27 mouse cellular contexts compared by ENCODE assay signal in the genomic region with DNA sequence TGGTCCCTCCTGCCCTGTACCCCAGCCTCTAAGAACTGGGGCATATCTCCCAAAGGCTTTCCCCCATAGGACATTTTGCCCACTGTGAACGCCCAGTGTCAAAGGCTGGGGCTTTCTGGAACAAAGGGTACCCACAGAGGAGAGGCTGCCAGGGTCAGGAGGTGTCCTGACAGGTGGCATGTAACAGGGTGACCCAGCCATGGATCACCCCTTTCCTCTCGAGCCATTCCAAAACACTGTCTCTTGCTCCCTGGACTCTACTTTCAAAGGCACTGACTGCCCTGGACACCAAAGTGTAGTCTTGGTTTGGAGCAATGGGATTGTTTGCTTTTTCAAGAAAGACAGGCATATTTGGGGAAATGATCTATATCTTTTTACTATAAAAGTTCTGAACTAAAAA. TPM values are rescaled to one million over a fixed set of nuclear protein-coding genes. Genes with fewer than 3 reads are reported as not detected.
DNase-seq lines count a peak whose midpoint lies in the region; ATAC-seq lines count a peak whose summit lies in the region.
"Had no signal": no experiment of that assay in that cellular context is flagged by ENCODE, and none has a peak within 500 bp of the region (broad histone marks: within the 10 kb centered on the region; RNA-seq: fewer than 3 reads in every experiment).

No protein-coding gene starts in this region.

- peaks cover 69% of the 10 kb centered on the region for H3K4me1 ChIP-seq in heart, embryonic 10.5 days
- peaks cover 15% of the 10 kb centered on the region for H3K4me1 ChIP-seq in hindbrain, embryonic 16.5 days (ENCODE audit: control insufficient read depth, insufficient read depth, low read depth, low read length)
- H3K4me1 ChIP-seq in hindbrain, embryonic 10.5 days (replicated peaks) = peaks cover 58% of the 10 kb centered on the region
- peaks cover 38% of the 10 kb centered on the region for H3K4me1 ChIP-seq in lung, embryonic 16.5 days (replicated peaks; ENCODE audit: control insufficient read depth, insufficient read depth, low read length)
- peaks cover 63% of the 10 kb centered on the region for H3K4me1 ChIP-seq in limb, embryonic 10.5 days

- no peak for ATAC-seq in hindbrain, embryonic 16.5 days
- no peak for ATAC-seq in lung, embryonic 16.5 days (ENCODE audit: low read depth)
- ATAC-seq: intestine, postnatal 0 days; liver, embryonic 12.5 days had no signal

- H3K9me3 ChIP-seq in heart, embryonic 10.5 days = no peaks in the 10 kb centered on the region
- no peaks in the 10 kb centered on the region for H3K9me3 ChIP-seq in hindbrain, embryonic 16.5 days (ENCODE audit: control insufficient read depth, low read length)
- no peaks in the 10 kb centered on the region for H3K9me3 ChIP-seq in hindbrain, embryonic 10.5 days
- H3K9me3 ChIP-seq in lung, embryonic 16.5 days (ENCODE audit: control insufficient read depth, low read length) = no peaks in the 10 kb centered on the region; the same call in 1 of the 2 replicates
- H3K9me3 ChIP-seq in limb, embryonic 10.5 days (replicated peaks) = no peaks in the 10 kb centered on the region; the same call in 1 of the 2 replicates
- H3K9me3 ChIP-seq: embryonic facial prominence, embryonic 13.5 days; G1E; liver, embryonic 12.5 days; midbrain, embryonic 12.5 days; stomach, embryonic 15.5 days had no signal

- peaks cover 55% of the 10 kb centered on the region for H3K36me3 ChIP-seq in heart, embryonic 10.5 days
- peaks cover 3% of the 10 kb centered on the region; the same call in 1 of the 2 replicates for H3K36me3 ChIP-seq in hindbrain, embryonic 16.5 days (ENCODE audit: control insufficient read depth, insufficient read depth, low read length)
- peaks cover 61% of the 10 kb centered on the region for H3K36me3 ChIP-seq in hindbrain, embryonic 10.5 days
- H3K36me3 ChIP-seq in lung, embryonic 16.5 days (ENCODE audit: control insufficient read depth, insufficient read depth, low read length) = peaks cover 17% of the 10 kb centered on the region
- H3K36me3 ChIP-seq in limb, embryonic 10.5 days = peaks cover 82% of the 10 kb centered on the region
- H3K36me3 ChIP-seq: G1E had no signal

- no peaks in the 10 kb centered on the region for H3K27me3 ChIP-seq in heart, embryonic 10.5 days (ENCODE audit: insufficient read depth, poor library complexity, severe bottlenecking)
- H3K27me3 ChIP-seq in hindbrain, embryonic 16.5 days (replicated peaks; ENCODE audit: control insufficient read depth, insufficient read depth, low read length) = no peaks in the 10 kb centered on the region
- H3K27me3 ChIP-seq in hindbrain, embryonic 10.5 days (ENCODE audit: insufficient read depth, poor library complexity, severe bottlenecking) = 0 out of 2 replicates have a peak, but pooled peaks cover 6% of the 10 kb centered on the region
- H3K27me3 ChIP-seq in lung, embryonic 16.5 days (ENCODE audit: control insufficient read depth, insufficient read depth, low read depth, low read length) = no peaks in the 10 kb centered on the region
- H3K27me3 ChIP-seq in limb, embryonic 10.5 days (ENCODE audit: low read depth, poor library complexity, severe bottlenecking) = no peaks in the 10 kb centered on the region
- H3K27me3 ChIP-seq: CH12.LX; embryonic facial prominence, embryonic 13.5 days; forebrain, embryonic 12.5 days; limb, embryonic 13.5 days; liver, embryonic 12.5 days; midbrain, embryonic 12.5 days; stomach, embryonic 15.5 days had no signal

- peak overlapping the region; percentile 32 for H3K27ac ChIP-seq in heart, embryonic 10.5 days
- peak overlapping the region; percentile 24; the same call in 1 of the 2 replicates for H3K27ac ChIP-seq in hindbrain, embryonic 16.5 days (ENCODE audit: low read depth, low read length)
- no peak overlapping the region for H3K27ac ChIP-seq in hindbrain, embryonic 10.5 days
- peak overlapping the region; percentile 51 for H3K27ac ChIP-seq in lung, embryonic 16.5 days (ENCODE audit: low read length)
- peak overlapping the region; percentile 72 for H3K27ac ChIP-seq in limb, embryonic 10.5 days
- H3K27ac ChIP-seq: embryonic facial prominence, embryonic 13.5 days; forebrain, embryonic 12.5 days; limb, embryonic 13.5 days; liver, embryonic 12.5 days; stomach, embryonic 15.5 days had no signal

- DNase-seq in heart, embryonic 10.5 days (ENCODE audit: low spot score) = no peak
- no peak for DNase-seq in heart, postnatal 4 days
- no peak for DNase-seq in hindbrain, embryonic 10.5 days (ENCODE audit: low spot score)
- DNase-seq in lung, postnatal 4 days = no peak
- no peak for DNase-seq in limb, embryonic 10.5 days (ENCODE audit: low spot score)
- no peak for DNase-seq in urinary bladder, adult 2 months (ENCODE audit: low spot score)
- DNase-seq: adrenal gland, adult 2 months; cerebellum, adult 2 months; cerebellum, postnatal 25 days; kidney, postnatal 14 days; lung, adult 18-20 months; thymus, postnatal 25 days had no signal

- WGBS in heart, embryonic 10.5 days = 58% methylated on average over 2 of the region's 2 CpGs
- WGBS in hindbrain, embryonic 16.5 days = 82% methylated on average over 2 of the region's 2 CpGs
- WGBS in hindbrain, embryonic 10.5 days = 64% methylated on average over 2 of the region's 2 CpGs
- WGBS in lung, embryonic 16.5 days = 62% methylated on average over 2 of the region's 2 CpGs
- WGBS in limb, embryonic 10.5 days = 77% methylated on average over 2 of the region's 2 CpGs

- H3K4me3 ChIP-seq in heart, embryonic 10.5 days = no peak overlapping the region
- no peak overlapping the region for H3K4me3 ChIP-seq in hindbrain, embryonic 16.5 days (ENCODE audit: low read length)
- no peak overlapping the region for H3K4me3 ChIP-seq in hindbrain, embryonic 10.5 days
- no peak overlapping the region for H3K4me3 ChIP-seq in lung, embryonic 16.5 days (ENCODE audit: low read length)
- no peak overlapping the region for H3K4me3 ChIP-seq in limb, embryonic 10.5 days
- H3K4me3 ChIP-seq: embryonic facial prominence, embryonic 13.5 days; erythroblast, embryonic 14.5 days; forebrain, embryonic 12.5 days; limb, embryonic 13.5 days; liver, embryonic 12.5 days; midbrain, embryonic 12.5 days; stomach, embryonic 15.5 days had no signal

- no peak overlapping the region for H3K9ac ChIP-seq in hindbrain, embryonic 16.5 days (ENCODE audit: low read depth, low read length)
- no peak overlapping the region for H3K9ac ChIP-seq in lung, embryonic 16.5 days (ENCODE audit: low read length)
- H3K9ac ChIP-seq: embryonic facial prominence, embryonic 13.5 days; forebrain, embryonic 12.5 days; limb, embryonic 13.5 days; liver, embryonic 12.5 days; midbrain, embryonic 12.5 days; stomach, embryonic 15.5 days had no signal

- H3K4me2 ChIP-seq in hindbrain, embryonic 16.5 days (ENCODE audit: low read length) = no peak overlapping the region
- H3K4me2 ChIP-seq in lung, embryonic 16.5 days (ENCODE audit: low read depth, low read length) = no peak overlapping the region
- H3K4me2 ChIP-seq: embryonic facial prominence, embryonic 13.5 days; forebrain, embryonic 12.5 days; limb, embryonic 13.5 days; liver, embryonic 12.5 days; midbrain, embryonic 12.5 days; stomach, embryonic 15.5 days had no signal

RNA-seq across cellular contexts. Expression of gene Fam186b, which starts 34.6 kb away (rescaled TPM):
- 0.19 and 0.37 TPM in 2 replicates for polyA plus RNA-seq in heart, embryonic 10.5 days (2016; fragmentation: Nextera tagmentation; extraction: Ambion mirVana)
- under 1 TPM in 1 of 2 experiments, not detected in 1; 0.17 TPM for total RNA-seq in heart, postnatal 4 days (2021)
- polyA plus RNA-seq in hindbrain, embryonic 16.5 days (2015; fragmentation: Nextera tagmentation; extraction: Ambion mirVana) = 0.85 and 1.2 TPM in 2 replicates
- polyA plus RNA-seq in hindbrain, embryonic 10.5 days (2016; fragmentation: Nextera tagmentation; extraction: Ambion mirVana) = 0.20 and 0.27 TPM in 2 replicates
- polyA plus RNA-seq in lung, embryonic 16.5 days (2015; fragmentation: Nextera tagmentation; extraction: Ambion mirVana) = 0.15 and 0.23 TPM in 2 replicates
- 0.21 and 0.29 TPM in 2 replicates for polyA plus RNA-seq in limb, embryonic 10.5 days (2016; fragmentation: Nextera tagmentation; extraction: Ambion mirVana)
- polyA plus RNA-seq in urinary bladder, adult 2 months (2012; rRNA removed) = 0.04 and 0.07 TPM in 2 replicates
- total RNA-seq: G1E; gastrocnemius, postnatal 4 days; monocyte, adult 5-6 weeks; neutrophil, adult 5-6 weeks had no signal
- polyA plus RNA-seq: erythroblast, embryonic 14.5 days; G1E; intestine, postnatal 0 days had no signal

RNA-seq across cellular contexts. Expression of gene Prpf40b, which starts 35.4 kb away (rescaled TPM):
- polyA plus RNA-seq in heart, embryonic 10.5 days (2016; fragmentation: Nextera tagmentation; extraction: Ambion mirVana) = 40.0 and 54.7 TPM in 2 replicates
- 10 to 100 TPM; 36.5 to 41.4 TPM for total RNA-seq in heart, postnatal 4 days (2021)
- 114 and 117 TPM in 2 replicates for polyA plus RNA-seq in hindbrain, embryonic 16.5 days (2015; fragmentation: Nextera tagmentation; extraction: Ambion mirVana)
- polyA plus RNA-seq in hindbrain, embryonic 10.5 days (2016; fragmentation: Nextera tagmentation; extraction: Ambion mirVana) = 61.1 and 63.3 TPM in 2 replicates
- 54.0 and 55.1 TPM in 2 replicates for polyA plus RNA-seq in lung, embryonic 16.5 days (2015; fragmentation: Nextera tagmentation; extraction: Ambion mirVana)
- polyA plus RNA-seq in limb, embryonic 10.5 days (2016; fragmentation: Nextera tagmentation; extraction: Ambion mirVana) = 59.3 and 71.2 TPM in 2 replicates
- 67.8 and 74.1 TPM in 2 replicates for polyA plus RNA-seq in urinary bladder, adult 2 months (2012; rRNA removed)

RNA-seq across cellular contexts. Expression of gene Fmnl3, which starts 40.0 kb away (rescaled TPM):
- 14.3 and 17.5 TPM in 2 replicates for polyA plus RNA-seq in heart, embryonic 10.5 days (2016; fragmentation: Nextera tagmentation; extraction: Ambion mirVana)
- 10 to 100 TPM; 42.6 to 44.4 TPM for total RNA-seq in heart, postnatal 4 days (2021)
- 7.4 and 9.7 TPM in 2 replicates for polyA plus RNA-seq in hindbrain, embryonic 16.5 days (2015; fragmentation: Nextera tagmentation; extraction: Ambion mirVana)
- polyA plus RNA-seq in hindbrain, embryonic 10.5 days (2016; fragmentation: Nextera tagmentation; extraction: Ambion mirVana) = 10.7 and 14.6 TPM in 2 replicates
- 29.1 and 29.3 TPM in 2 replicates for polyA plus RNA-seq in lung, embryonic 16.5 days (2015; fragmentation: Nextera tagmentation; extraction: Ambion mirVana)
- polyA plus RNA-seq in limb, embryonic 10.5 days (2016; fragmentation: Nextera tagmentation; extraction: Ambion mirVana) = 30.4 and 42.2 TPM in 2 replicates
- polyA plus RNA-seq in urinary bladder, adult 2 months (2012; rRNA removed) = 8.9 and 9.9 TPM in 2 replicates
